Mouse (Mus musculus): ENCODE measurements at regions not wholly inside any gene's neighbourhood (a gene's known extent, or its start where the extent isn't known, plus 50 kb on each side); places are given as distances from the start of the nearest gene placed in this dataset.

DNA sequence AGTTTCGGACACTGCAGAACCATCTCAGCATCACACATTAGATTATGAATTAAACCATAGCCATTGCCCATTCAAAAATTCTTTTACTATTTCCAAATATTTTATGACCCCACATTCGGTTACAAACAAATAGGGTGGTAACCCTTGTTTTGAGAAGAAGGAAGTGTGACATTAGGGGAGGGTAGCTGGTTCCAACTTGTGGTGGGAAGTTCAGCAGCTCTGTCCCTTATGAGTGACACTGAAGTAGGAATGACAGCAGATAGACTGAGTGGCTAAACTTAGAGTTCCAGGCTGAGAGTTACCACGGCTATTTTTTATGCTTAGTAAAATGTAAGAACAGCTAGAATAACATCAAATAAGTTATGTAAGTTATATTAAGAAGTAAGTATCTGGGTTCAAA, 257.1 kb upstream of the Pkn2 start:
- 0 out of 2 replicates have a peak, but pooled peaks have one; percentile 36 for ATAC-seq (replicated peaks; ENCODE audit: low read depth, poor library complexity, severe bottlenecking)

DNA sequence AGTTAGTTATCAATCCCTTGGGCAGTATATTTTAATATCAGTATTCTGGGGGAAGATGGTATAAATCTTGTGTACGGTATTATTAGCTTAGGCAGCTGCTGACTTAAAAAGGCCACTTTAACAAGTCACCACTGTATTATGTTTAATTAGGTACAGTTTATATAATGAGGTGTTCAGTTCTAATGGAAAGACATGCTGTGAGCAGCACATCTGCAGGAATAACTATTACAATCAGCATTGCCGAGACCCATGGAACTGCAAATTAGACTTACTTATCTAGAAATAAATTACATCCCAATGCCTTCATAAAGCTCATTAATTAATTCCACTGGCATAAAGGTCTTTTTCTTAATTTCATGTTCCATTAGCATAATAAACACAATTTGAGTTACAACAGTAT, 252.7 kb upstream of the Pkn2 start:
- no peak for ATAC-seq (replicated peaks; ENCODE audit: low read depth, poor library complexity, severe bottlenecking)

DNA sequence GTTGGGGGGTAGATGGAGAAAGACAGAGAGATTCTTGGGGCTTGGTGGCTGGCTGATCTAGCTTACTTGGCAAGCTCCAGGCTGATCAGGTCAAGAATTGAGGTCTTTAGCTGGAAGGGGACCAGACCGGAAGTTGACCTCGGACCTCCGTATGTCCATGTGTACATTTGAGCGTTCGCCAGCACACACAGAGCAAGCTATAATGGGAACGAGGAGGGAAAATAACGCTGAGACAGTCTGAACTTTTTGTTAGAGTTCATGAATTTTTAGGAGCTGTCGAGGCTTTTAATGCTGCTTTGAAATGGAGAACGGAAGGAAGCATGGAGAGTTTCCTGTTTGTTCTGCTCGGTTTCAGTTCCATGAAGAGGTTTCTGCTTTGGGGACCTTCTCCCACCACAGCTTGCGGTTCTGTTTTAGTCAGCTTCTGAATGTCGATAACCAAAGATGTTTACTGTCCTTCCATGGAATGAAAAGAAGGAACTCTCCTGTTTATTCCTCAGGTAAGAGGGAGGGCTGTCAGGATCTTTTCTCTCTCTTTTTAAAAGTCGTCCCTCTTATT, 226.0 kb upstream of the Pkn2 start:
- ATAC-seq (replicated peaks; ENCODE audit: low read depth, poor library complexity, severe bottlenecking), result peak; percentile 45; the same call in 1 of the 2 replicates

DNA sequence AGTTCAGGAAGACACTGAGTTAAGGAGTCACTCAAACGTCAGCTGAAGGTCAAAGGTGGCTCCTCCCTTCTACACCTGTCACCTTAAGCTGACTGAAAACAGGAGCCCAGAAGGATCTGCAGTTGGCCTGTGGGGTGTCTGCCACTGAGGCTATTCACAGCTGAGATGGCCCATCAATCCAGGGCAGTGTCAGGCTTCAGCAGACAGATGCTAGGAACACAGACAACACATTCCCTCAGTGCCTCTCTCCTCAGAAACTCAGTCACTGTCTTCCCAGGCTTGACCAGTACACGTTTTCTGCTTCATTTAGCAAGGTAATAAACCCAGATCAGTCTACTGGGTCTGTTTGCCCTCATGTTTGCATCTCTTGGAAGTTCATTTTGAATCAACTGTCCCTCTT, 222.9 kb upstream of the Pkn2 start:
- no peak for ATAC-seq (replicated peaks; ENCODE audit: low read depth, poor library complexity, severe bottlenecking)

DNA sequence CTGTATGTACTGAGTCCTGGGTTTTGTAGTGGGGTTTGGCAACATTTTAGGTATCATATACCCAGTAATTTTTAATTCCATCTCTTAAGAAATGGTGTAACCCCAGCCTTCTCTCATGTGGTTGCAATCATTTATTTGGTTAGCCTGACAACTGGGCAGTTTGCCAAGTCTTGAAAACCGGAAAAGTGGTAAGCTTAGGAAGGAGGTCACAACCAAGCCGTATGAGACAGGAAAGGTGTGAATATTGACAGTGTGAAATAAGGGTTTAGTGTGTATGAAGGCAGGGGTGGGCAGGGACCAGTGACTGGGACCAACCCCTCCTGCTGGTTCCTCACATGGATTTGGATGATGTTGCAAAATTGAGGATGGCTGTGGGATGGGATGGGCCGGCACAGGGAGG, 221.5 kb upstream of the Pkn2 start:
- ATAC-seq (replicated peaks; ENCODE audit: low read depth, poor library complexity, severe bottlenecking), result peak; percentile 85

DNA sequence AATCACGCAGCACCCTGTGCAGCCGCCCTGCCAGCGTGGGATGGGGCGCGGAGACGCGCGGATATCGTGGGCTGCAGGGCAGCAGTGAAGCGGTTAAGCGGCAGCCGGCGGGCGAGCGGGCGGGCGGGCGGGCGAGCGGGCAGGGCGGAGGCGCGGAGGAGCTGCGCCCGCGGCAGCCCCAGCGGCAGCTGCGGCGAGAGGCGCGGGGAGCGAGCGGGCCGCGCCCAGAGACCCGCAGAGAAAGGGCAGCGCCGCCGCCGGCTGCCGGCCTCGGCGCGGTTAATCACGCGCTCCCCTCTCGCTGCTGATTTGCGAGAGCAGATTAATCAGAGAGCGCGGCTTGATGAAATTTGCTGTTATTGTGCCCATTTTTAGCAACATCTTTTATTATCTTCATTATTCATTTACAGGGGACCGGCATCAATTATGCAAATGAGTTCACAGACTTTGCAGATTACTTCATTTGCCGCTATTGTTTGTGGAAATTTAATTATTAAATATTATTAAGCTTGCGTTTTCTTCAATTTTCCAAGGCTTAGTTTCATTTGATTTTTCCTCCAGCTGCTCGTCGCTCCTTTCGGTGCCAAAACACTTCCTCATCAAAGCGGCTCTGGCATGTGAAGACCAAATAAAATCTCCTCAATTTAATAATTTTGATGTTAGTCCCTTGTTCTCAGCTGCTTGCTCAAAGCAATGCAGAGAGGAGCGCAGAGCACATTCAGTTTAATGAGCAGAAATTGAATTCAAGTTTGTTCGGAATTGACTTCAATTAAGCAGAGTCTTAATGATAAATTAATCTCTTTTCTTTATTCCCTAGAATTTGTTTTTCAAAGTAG, 219.2 kb upstream of the Pkn2 start:
- peak; percentile 26; the same call in 1 of the 2 replicates for ATAC-seq (replicated peaks; ENCODE audit: low read depth, poor library complexity, severe bottlenecking)

DNA sequence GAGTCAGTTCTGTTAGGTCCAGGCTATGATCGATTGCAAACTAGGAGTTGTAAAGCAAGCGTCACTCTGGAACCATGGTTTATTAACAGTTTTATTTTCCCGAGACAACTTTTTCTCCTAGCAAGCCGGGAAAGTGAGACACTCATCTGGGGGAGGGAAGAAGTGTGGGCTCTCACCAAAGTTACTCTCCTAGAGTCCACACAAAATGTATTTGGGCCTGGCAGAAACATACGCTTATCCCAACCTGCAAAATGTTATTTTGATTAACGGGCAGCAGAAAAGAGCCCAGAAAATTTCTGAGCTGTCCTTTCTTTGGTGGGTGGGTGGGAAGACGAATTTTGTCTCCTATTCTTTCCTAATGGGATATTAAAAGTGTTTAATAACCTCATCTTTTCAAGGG, 218.4 kb upstream of the Pkn2 start:
- ATAC-seq (replicated peaks; ENCODE audit: low read depth, poor library complexity, severe bottlenecking), result no peak

DNA sequence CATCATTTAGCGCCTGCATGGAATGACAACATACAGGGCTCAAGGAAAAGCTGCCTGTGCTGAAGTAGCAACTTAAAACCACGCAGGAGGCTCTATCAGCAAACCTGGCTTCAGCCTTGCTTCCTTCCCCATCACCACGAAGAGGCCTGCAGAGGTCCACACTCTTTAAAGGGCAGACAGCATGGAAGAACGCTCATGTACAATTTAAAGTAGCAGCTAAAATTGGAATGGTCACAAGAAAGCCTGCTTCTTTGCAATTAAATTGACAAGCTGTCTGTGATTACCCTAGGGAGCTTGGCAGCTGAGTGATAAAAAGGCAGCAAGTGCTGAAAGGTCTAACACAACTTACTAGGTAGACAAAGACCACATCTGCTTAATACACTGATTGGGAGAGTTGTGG, 210.4 kb upstream of the Pkn2 start:
- no peak for ATAC-seq (replicated peaks; ENCODE audit: low read depth, poor library complexity, severe bottlenecking)

DNA sequence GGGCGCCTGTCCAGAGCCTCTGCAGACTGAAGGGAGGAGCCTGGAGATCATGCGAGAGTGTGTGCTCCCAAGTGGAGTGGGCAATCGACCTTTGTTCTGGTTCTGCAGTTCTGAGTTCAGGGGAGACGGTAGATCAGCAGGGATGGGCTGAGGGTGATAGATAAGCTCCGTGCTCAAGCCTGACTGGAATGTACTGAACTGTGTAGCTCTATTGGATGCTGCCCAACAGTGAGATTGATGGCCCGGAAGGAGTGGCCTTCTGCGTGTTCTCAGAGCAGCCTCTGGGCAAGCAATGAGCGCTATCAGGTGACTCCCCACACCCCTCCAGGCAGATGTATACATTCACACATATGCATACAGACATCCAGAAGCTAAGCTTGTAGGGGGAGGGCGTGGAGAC, 209.1 kb upstream of the Pkn2 start:
- peak; percentile 86 for ATAC-seq (replicated peaks; ENCODE audit: low read depth, poor library complexity, severe bottlenecking)

DNA sequence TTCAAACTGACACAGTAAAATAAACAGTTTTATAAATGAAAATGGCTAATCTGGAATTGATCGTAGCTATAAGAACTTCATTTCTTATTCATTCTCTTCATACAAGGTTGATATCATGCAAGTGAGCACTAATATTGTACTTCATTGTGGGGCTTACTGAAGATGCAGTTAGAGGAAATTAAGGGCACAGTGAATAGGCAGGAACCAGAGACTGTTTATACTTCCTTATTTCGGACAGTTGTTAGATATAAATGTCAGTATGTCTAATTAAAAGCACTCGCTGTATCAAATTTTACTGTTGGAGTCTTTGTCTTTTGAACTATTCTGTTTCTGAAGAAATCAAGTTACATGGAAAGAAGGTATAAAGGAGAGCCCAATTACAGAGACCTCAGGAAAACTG, 208.5 kb upstream of the Pkn2 start:
- ATAC-seq (replicated peaks; ENCODE audit: low read depth, poor library complexity, severe bottlenecking), result peak; percentile 69

DNA sequence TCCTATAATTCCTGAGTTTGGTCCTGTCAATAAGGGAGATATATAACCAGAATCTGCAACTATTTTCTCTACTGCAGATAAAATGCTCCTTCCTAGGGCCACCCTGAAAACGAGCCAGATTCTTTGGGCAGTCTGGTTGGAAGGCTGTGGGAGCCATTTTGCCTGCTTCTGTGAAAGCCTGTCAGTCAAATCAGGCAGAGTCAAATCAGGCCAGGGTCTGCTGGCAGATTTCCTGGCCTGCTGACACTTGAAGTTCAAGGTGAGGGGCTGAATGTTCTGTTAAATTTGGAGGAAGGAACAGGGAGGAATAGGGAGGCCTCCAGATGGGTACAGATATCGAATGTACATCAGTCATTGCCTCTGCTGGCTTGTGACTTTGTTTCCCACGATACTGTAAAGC, 206.0 kb upstream of the Pkn2 start:
- no peak for ATAC-seq (replicated peaks; ENCODE audit: low read depth, poor library complexity, severe bottlenecking)

DNA sequence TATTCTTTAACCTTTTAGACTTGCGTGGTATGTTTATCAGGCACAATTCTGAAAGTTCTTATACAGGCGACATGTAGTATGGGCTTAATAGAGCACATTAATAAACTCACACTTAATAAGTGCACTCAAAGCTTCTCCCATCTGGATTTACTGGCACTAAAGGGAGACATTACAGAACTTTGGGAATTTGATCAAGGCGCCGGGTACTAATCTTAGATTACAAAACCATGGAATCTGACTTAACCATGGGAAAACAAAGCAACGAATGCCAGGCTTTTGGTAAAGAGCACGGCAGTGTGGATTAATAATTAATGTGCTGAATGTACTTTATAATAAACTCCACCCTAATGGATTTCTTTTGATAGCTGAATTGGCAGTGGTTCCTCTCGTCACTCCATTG, 196.5 kb upstream of the Pkn2 start:
- ATAC-seq (replicated peaks; ENCODE audit: low read depth, poor library complexity, severe bottlenecking), result no peak

DNA sequence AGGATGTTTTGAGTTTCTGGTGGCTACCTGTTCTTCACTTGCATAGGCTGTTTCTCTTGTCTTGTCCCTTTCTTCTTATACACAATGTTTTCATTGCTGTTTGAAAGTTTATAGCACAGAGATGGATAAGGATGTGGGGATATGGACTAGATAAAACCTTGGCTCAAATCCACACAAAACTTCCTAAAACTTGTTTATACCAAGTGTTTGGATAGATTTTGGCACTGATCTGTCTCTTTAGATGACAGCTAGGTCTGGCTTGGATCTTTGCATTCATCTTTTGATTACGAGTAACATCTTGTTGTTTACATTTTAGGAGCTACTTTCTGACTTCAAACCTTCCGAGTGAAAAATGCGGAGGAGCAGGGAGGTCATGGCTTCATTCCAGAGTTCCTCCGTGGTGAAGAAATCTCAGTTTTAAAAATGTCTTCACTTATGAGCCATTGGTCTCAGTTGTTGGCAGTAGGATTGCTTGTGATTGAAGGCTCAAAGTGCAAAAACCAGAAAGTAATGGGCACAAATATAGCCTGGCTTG, 190.1 kb upstream of the Pkn2 start:
- no peak for ATAC-seq (replicated peaks; ENCODE audit: low read depth, poor library complexity, severe bottlenecking)

DNA sequence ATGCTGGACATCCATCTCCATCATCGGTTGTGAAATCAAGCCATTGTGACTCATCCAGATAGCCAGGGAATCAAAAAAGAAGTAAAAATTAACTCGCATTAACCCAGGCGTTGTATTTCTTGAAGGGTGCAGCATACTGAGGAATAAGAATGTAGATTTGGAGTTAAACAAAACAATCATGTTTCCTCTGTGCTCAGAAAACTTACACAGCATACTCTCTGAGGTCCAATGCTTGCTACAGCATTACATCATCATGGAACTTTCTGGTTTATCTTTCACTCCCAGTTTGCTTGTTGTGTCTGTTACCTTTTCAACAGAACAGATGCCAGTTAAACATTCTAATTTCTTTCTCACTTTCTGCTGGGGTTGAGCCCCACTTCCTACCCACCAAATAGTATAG, 173.1 kb upstream of the Pkn2 start:
- ATAC-seq (replicated peaks; ENCODE audit: low read depth, poor library complexity, severe bottlenecking), result no peak

DNA sequence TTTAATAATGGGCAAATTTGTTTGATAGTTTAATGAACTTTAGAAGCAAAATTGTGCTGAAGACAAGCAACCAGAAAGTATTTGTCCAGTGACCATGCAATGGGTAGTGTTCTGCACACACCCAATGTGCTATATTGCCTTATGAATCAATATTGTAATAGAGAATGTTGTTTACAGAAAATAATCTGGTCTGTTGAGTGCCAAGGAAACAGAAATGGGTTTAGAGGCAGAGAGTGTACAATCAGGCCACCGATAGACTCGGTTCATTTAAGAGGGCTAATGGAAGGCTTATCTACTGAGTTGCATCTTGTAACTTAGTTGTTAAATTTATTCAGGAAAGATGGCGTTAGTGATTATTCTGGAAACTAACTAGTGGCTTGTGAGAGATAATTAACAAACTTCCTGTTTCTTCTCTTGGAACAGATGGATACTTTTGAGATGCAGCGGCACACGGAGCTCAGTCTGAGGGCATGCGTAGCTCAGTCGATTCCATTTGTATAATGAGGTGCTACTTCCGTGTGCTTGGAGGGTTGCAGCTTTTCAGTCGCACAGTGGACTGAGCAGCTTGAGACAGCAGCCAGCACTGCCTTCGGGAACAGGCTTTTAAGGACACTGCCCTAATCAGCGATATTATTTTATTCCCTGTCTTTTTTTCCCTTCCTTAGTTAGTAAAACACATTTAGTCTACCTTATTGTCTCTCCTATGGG, 171.6 kb upstream of the Pkn2 start:
- ATAC-seq (replicated peaks; ENCODE audit: low read depth, poor library complexity, severe bottlenecking), result 0 out of 2 replicates have a peak, but pooled peaks have one; percentile 36

DNA sequence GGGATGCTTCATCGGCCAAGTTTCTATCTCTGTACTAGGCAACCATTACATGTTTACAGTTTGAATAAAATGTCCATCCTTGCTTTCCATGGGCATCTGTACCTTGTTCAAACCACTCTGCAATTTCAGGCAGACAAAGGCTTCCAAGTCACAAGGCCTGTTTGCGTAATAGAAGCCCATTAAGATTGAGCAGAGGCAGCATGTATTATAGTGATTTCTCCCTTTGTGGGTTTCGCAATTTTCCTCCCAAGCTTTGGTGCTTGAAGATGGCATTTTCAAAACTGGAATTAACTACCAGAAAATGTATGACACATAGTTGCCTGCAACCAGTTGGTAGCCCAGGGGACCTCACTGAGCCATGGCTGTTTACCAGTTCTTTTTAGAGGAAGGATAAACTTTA, 158.9 kb upstream of the Pkn2 start:
- no peak for ATAC-seq (replicated peaks; ENCODE audit: low read depth, poor library complexity, severe bottlenecking)

DNA sequence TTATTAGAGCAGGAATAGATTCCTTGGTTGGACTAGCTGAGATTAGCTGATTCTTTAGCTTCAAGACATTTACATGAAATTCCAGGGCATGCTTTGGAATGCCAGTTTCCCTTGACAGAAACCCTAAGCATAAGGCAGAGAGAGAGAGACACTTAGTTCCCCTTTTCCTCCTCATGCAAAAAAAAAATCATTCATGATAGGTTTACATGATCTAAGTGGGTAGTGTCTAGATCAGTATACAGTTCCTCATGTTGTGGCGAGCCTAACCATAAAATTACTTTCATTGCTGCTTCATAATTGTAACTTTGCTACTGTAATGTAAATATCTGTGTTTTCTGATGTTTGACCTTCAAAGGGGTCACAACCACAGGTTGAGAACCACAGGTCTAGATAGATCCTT, 154.3 kb upstream of the Pkn2 start:
- ATAC-seq (replicated peaks; ENCODE audit: low read depth, poor library complexity, severe bottlenecking), result peak; percentile 93

DNA sequence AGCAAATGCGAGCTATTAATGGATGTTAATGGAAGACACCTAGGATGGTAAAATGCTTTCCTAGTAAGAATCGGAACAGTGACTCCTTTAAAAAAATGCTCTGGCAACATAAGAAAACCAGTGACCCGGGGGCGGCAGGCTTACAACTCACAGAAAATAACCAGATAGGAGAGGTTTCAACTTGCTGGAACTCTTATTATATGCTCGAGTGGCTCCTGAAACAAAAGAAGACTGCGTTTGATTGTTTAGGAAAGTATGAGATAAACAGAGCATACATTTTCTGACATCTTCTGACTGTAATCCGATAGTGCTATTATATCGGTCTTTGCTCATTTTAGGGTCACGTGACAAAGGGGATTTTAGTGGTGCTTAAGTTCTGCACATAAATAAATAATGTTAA, 152.8 kb upstream of the Pkn2 start:
- no peak for ATAC-seq (replicated peaks; ENCODE audit: low read depth, poor library complexity, severe bottlenecking)

DNA sequence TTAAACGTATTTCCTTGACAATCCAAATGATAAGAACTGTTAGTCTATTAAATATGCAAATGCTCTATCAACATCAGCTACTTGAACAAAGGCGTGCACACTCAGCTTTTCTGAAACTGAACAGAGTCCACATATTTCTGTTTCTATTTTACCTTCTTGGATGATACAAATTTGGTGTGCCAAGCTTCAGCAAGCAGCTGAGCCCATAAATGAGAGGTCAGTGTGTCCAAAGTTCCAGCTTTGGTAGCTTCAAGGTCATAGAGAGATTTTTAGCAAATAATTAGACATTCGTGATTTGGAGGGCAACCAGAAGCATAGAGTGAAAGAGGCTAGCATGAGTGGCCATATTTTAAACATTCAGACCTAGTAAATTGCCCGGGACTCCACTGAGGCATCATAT, 140.7 kb upstream of the Pkn2 start:
- no peak for ATAC-seq (replicated peaks; ENCODE audit: low read depth, poor library complexity, severe bottlenecking)

DNA sequence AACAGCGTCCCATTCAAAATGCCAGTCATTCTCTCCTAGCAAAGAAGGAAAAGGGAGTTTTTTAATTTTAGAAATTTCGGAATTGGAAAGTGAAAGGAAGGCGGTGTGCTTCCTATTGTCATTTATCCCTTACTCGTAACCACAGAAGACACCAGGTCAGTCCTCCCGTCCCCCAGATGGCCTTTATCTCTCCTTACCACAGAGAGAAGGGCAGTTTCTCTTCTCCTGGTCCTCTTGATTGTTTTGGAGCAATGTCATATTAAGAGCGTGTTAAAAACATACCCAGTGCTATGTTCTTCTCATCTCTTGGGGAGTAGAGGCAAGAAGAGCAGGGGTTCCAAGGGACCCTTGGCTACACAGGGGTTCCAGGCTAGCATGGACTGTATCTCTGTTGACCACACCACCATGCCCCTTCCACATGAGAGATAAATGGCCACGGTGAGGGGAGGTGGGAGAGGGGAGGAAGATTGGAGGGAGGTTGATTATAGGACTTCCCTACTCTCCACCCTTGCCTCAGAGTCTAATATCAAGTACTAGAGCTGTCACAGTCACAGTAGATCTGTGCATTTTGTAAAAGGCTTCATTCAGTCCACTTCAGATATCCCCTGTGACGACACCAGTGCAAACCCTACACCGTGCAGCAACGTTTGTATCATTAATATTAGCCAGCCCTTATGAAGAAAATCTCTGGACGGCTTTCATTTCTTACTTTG, 139.5 kb upstream of the Pkn2 start:
- ATAC-seq (replicated peaks; ENCODE audit: low read depth, poor library complexity, severe bottlenecking), result peak; percentile 43

All from common myeloid progenitor, adult 5-6 weeks (primary cell).